Mouse (Mus musculus): ENCODE measurements at regions not wholly inside any gene's neighbourhood (a gene's known extent, or its start where the extent isn't known, plus 50 kb on each side); places are given as distances from the start of the nearest gene placed in this dataset.

DNA sequence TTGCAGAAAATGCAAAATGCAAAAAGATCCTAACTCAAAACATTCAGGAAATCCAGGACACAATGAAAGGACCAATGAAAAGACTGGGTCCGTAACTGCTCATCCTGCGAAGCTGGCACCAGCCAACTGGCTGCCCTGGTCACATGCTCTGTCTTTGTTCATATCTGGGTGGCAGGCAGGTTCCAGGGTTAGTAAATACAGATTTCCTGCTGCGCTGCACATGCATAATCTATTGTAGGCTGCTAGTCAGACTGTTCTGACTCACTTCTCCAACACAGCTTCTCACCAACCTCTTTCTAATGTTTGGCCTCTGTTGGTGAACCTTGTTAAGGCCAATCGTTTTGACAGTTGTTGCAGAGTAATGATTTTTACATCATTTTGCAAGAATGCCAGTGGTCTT lies 92.0 kb upstream of the Stc2 start:
- TF ChIP-seq CTCF (IDR thresholded peaks at IDR 0.05; ENCODE audit: low read depth) (no peak), EP300 (IDR thresholded peaks at IDR 0.05; ENCODE audit: low read depth) (no peak)

Data from liver, postnatal 0 days (tissue).